Mouse (Mus musculus) kidney, postnatal 36 days (tissue): ENCODE results near the gene Mgst1.

Experiments
- DNase-seq, 2 experiments: peaks; one replicate each; pipeline ENCODE4 v3.0.0; 2021 to 2022; ENCODE audit warnings: mixed read lengths in 2 of 2

The Mgst1 gene

DNA sequence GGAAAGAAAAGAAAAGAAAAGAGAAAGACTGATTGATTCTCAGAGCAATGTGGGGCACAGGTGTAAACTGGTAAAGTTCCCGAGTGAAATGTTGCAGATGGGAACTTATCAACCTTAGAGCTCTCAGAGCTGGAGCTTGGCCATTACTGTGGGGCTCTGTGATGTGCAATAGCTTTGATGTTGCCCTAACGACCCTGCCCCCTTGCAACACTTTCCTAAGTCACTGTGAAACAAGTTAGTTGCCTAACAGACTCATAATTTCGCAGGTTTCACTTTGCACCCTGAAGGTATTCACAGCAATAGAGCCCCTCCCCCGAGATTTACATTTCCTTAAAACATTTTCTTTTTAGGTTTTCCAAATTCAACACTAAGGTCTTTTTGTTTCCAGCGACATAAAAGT is at the start of gene Mgst1:
Mgst1 (plus strand) TSS at position 387 of the 400 bp plus-strand sequence.
- DNase-seq, result peak; percentile 12 to 40

DNA sequence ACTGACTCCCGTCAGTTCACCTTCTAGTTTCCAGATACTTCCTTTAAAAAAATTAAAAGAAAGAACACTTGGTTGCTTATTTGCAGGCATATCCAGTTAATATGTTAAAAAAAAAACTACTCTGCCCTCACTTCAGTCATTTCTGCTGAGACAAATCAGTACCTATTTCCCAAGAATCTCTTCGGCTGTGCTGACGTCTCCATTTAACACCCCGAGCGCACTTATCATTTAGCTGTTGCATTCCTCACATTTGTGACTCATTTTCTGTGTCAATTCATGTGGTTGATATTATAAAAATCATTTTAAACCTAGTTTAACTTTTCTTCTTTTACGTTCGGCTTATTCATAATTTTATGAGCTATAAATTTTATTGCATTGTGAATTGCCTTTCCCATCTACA is 47.7 kb upstream of the Mgst1 start:
- DNase-seq, result no peak

DNA sequence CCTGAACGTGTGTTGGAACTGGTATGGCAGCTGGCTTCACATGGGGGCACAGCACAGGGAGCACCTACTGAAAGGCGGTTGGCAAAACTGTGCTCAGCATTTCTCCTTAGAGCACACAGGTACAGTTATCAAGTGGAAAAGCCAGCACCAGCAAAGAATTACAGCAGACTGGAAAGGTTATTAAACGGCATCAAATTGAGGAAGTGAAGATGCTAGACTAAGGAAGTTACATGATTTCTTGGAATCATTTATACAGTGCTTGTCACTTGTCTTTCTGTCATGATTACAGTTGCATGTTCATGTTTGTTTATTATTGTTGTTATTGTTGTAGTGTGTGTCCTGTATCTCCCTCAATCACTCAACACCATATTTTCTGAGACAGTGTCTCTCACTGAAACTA is 45.1 kb upstream of the Mgst1 start:
- DNase-seq, result no peak

DNA sequence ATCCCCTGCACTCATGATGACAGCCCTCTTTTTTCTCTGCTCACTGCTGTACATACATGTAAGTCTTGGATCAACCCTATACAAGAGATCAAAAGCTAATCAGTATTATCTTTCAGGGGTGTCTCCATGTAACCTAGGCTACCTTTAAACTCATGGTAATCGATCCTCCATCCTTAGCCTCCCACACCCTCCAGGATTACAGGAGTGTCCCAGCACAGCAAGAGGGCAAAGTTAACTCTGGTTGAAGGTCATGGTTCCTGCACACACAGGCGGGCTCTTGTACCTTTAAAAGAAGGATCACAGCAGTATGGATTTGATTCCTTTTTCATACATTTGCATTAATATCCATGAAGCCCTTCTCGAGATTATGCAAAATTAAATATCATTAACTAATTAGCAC is 40.5 kb upstream of the Mgst1 start:
- no peak for DNase-seq

DNA sequence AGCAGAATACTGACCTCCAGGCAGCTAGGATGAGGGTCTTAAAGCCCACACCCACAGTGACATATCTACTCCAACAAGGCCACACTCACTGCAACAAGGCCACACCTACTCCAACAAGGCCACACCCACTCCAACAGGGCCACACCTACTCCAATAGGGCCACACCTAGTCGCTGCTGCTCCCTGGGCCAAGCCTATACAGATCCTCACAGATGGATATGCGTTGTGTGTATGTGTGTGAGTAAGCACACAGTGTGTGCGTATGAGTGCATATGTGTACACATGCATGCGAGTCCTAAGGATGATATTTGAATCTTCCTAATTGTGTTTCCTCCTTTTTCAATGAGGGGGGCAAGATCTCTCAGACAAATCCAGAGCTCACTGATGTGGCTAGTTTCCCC is 38.3 kb upstream of the Mgst1 start:
- DNase-seq, result no peak

DNA sequence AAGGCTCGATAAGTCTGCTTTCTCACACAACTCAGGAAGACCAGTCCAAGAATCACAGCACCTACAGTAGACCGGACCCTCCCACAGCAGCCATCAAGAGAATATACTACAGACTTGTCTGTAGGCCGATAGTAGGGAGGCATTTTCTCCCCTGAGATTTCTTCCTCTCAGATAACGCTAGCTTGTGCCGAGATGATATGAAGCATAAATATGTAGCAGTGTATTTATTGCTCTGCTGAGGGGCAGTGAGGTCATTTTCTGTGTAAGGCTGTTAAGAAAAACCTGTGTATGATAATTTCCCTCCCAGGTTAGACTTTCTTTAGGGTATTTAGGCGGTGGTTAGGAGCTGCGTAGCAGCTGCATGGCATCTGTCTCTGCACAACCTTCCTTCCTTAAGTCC is 37.2 kb upstream of the Mgst1 start:
- DNase-seq, result no peak

DNA sequence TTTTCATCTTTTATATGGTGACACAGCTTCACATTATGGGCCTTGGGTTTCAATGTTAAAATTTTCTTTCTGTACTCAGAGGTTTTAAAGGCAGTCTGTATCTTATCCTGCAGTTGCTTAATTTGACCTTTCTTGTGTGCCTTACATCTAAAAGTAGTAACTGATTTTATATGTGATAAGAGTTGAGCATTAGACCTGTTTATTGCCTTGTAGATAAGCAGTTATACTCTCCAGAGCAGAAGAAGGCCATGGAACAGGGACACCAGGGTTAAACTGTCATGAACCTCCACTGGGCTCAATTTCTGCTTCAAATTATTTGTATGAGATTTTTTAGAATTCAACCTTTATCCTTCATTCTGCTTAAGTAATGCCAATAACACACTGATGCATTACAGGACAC is 35.6 kb upstream of the Mgst1 start:
- no peak for DNase-seq

DNA sequence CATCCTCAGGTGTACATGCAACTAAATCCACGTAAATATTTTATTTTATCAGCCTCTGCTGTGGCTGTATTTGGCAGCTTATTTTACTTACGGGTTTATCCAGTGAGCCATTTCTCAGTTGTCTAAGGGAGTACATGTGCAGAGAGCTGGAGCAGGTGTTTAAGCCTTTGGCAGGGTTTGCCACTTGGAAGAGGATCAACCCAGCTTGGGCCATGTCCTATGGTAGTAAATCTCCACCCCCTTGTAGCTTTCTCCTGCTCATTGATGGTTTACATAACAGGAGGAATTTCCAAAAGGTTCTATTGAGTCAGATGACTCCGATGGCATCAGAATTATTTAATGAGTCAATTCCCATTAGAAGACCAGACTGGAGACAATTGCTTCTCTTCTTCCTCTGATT is 22.6 kb upstream of the Mgst1 start:
- no peak for DNase-seq

DNA sequence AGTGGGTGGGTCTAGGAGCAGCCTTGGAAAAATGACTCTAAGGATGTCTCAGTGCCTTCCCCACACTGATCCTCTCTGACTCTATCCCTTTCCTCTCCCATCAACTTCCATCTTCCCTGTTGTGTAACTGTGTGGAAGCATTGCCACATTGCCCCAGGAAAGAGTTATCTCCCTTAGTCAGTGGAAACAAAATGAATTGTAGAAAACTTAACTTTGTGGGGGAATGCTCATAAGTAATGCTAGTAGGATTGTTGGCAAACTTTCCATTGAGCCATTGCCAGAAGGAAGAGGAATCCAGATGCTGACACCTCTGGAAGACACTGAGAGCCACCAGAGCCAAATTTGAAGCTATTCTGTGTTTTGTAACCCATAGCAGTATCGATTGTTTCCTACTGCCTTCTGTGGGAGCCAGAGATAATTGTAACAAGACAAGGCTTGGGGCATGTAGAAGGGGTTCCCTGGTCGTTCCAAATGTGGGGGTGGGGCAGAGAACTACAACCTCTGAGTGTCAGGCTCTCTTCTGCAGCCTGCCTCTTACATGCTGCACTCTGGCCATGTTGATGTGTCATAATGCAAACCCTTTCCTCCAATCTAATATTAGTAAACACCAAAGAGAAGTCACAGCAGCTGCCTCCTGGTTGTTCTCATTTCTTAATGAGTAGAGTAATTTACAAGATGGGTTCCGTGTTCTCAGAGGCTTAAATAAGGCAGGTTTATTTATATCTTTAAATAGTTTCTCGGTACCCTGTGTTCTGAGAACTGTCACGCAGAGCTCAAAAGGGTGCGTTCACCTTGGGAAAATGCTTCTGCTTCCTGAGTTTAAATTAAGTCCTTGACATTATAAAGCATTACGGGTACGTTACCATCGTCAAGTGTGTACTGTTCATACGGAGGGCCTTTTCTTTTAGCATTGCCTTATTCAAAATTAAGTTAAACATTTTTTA is 11.5 kb upstream of the Mgst1 start:
- DNase-seq, result no peak

DNA sequence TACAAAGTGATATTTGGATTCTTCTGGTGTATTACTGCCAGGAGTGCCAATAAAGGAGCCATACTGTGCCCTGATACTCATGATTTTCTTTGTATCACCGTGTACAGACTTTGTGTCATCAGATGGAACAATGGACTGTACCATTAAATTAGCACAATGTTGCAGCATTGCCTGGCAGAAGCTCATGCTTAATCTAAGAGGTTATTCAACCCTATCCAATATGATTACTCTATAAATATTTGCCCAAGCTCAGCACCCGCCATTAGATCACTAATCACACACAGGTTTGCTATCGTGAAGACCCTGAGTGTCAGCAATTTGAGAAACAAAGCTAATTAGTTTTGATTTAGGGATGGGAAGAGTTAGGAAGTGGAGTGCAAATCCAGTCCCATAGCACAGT is 9.6 kb upstream of the Mgst1 start:
- DNase-seq, result no peak

DNA sequence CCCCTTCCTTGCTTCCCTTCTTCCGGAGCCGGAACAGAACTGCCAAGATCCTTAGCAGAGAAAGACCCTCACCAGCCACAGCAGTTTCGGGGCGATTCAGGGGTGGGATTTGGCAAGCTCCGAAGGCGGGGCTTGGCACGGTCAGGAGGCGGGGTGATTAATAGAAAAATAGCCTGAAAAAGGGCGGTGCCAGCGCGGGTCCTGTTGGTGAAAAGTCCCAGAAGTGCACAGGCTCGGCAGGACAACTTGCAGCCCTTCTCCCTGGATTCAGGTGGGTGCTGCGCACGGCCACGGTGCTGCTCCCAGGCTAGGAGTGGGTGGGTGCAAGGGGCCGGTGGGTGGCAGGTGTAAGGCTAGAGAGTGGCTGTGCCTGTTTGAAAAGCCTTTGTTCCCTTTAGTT is 220 bp downstream of the Mgst1 start:
- DNase-seq, result peak; percentile 72 to 79

DNA sequence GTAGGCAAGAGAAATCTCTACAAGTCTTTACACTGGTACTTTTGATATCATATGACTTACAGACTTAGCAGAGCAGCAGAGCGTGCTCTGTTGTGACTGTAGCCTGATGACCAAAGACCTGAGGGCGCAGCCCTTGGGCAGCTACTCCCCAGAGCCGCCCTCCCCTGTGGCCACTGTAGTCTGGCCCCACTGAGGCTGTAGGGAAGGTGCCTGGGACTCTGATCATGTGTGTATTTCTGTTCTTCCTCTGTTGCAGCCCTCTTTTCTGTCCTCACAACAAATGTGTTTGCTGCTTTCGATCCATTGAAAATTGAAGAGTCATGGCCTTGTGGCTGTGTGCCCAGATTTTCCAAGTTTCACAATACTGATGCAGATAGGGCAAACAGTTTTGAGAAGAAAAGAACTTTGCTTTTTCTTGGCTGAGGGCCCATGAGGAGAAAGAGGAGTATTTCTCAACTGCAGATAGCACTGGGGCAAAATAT is 1.0 kb downstream of the Mgst1 start:
- DNase-seq, result peak; percentile 64 to 72

DNA sequence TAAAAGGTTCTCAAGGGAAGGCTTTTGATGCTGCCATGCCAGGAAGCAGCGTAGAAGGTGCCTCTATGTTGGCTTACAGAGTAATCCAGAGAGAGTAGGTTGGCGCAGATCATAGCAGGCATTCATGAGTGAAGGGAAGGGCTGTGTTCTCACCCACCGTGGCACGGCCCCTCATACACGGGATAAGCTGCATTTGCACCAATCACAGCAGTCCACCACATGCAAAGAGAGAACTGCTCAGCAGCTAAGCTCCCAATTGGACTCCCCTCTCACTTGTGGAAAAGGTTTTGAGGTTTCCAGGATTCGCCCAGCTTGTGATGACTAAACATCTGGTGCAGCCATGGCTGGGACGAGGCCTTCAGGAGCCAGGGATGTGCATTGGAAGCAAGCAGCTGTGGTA is 2.5 kb downstream of the Mgst1 start:
- no peak for DNase-seq

DNA sequence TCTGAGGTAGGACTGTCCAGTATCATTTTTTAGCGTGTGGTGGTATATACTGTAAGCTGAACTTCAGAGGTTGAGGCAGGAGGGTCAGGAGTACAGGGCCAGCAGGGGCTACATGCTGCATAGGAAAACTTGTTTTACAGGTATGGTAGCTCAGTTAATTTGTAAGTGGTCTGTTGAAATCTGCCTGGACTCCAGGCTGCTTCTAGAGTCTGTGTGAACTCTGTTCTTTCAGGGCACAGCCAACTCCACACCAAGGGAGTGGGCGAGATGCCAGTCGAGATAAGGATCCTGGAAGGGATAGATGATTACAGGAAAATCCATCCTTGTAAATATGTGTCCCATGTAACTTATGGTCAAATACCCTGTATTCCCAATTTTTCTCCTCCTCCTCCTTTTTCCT is 3.3 kb downstream of the Mgst1 start:
- DNase-seq, result peak; percentile 43 to 45

DNA sequence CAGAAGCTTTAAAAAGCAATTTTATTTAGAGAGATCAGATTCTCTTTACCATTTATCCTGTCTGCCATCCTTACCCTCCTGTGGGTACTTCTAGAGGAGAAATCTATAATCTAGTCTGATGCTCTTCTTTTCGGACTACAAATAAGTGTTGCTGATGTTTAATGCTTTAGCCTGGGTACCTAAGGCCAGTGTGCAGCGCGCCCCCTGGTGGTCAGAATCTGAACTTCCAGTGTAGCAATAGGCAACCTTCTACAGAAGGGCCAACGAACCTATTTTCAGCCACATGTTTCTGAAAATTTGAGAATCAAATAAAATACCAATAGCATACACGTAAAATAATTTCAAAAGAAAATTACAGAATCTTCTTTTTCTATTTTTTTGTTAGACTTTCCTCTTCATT is 13.0 kb downstream of the Mgst1 start:
- DNase-seq, result peak; percentile 64 to 92

DNA sequence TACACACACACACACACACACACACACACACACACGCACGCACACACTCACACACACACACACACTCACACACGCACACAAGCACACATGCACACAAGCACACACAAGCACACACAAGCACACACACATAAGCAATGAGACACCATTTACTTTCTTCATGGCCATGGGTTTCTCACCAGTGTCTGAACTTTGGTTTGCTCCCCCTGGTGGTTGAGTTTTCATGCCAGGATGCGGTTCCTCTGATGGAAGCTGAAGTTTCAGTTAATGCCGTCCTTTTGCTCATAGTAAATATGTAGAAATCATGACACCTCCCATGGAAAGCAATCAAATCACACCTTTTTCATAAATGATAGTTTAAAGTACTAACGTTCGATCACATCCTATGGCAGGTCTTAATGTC is 23.8 kb downstream of the Mgst1 start:
- peak in 1 of 2 experiments; percentile 63 for DNase-seq

DNA sequence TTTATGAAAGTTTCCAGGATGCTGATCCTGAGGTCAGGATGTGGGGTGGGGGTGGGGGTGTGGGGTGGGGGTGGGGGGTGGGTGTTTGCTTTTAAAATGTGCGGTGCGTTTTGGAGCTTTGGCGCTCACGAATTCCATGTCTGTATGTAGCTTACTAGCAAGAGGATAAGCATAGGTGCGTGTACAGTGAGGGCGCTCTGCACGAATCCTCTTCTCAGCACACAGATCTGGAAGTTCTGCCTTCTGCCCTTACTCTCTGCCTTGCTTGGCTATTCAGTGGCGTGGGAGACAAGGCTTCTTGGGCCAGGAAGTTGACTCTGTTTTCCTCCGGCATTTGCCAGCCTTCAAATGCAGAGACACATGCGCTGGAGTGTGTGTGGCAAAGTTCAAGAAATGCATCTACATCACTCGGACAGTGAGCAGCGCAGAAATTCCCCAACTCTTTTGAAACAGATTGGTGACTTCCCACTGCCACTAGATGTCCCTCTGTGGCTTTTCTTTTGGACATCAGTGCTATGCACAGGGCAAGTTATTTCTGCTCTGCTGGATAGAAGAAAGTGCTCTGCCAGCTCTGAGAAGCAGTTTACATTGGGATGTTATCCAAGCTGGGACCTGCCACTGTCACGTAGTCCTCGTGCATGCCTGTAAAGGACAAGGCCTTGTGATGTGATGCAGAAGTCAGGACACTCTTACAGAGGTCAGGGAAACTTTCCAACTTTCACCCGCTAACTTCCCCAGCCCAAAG is 31.5 kb downstream of the Mgst1 start:
- DNase-seq, result peak; percentile 7 to 29
